Mouse (Mus musculus) ES-E14 (cell line): ENCODE measurements around the gene Vash1. TPM values are rescaled to one million over a fixed set of nuclear protein-coding genes. Genes with fewer than 3 reads are reported as not detected.

Source experiments
- DNase-seq: peaks from one replicate; pipeline ENCODE4 v3.0.0-alpha.2; 2013; ENCODE audit warnings: low read depth, low spot score
- H3K27ac ChIP-seq: 2 replicates; pipeline ENCODE4 v1.5.1; 2012; ENCODE audit warnings: low read depth, mild to moderate bottlenecking, low read length, moderate library complexity, mixed read lengths; ENCODE audit not compliant: poor library complexity, insufficient read depth, severe bottlenecking
- H3K36me3 ChIP-seq: 2 replicates; pipeline ENCODE4 v1.6.1; 2012; ENCODE audit warnings: mild to moderate bottlenecking, low read length, moderate library complexity, mixed read lengths; ENCODE audit not compliant: control insufficient read depth, poor library complexity, insufficient read depth, severe bottlenecking
- H3K4me1 ChIP-seq, 2 experiments: fragments of 150-350 bp in 1 of 2; sonication (generic) in 1 of 2; 2 replicates each; pipeline ENCODE4 v1.6.1; 2012; ENCODE audit warnings: low read length in 2 of 2, mild to moderate bottlenecking in 1 of 2, mixed read lengths in 1 of 2; ENCODE audit not compliant: control insufficient read depth in 2 of 2, insufficient read depth in 2 of 2, poor library complexity in 1 of 2
- H3K4me3 ChIP-seq, 2 experiments: fragments of 150-350 bp in 1 of 2; sonication (generic) in 1 of 2; 2 replicates each; pipeline ENCODE4 v1.5.1; 2012; ENCODE audit warnings: low read length in 2 of 2, low read depth in 1 of 2, mild to moderate bottlenecking in 1 of 2, mixed read lengths in 1 of 2; ENCODE audit not compliant: insufficient read depth in 1 of 2, poor library complexity in 1 of 2, severe bottlenecking in 1 of 2
- H3K9ac ChIP-seq: 2 replicates; pipeline ENCODE4 v1.6.1; 2012; ENCODE audit warnings: low read depth, mild to moderate bottlenecking, low read length, mixed read lengths; ENCODE audit not compliant: poor library complexity, insufficient read depth, severe bottlenecking
- H3K9me3 ChIP-seq: fragments of 150-350 bp; sonication (generic); 2 replicates; pipeline ENCODE4 v1.6.1; 2012; ENCODE audit warnings: low read depth, mild to moderate bottlenecking, low read length; ENCODE audit not compliant: control insufficient read depth, insufficient read depth
- CHD2 ChIP-seq: IDR thresholded peaks from 2 replicates; pipeline ENCODE4 v1.6.1; 2014; ENCODE audit warnings: mild to moderate bottlenecking, low read depth, low read length, inconsistent platforms
- HCFC1 ChIP-seq: IDR thresholded peaks from 2 replicates; pipeline ENCODE4 v1.6.1; 2012; ENCODE audit warnings: low read length, inconsistent platforms, borderline replicate concordance; ENCODE audit not compliant: insufficient read depth
- MAFK ChIP-seq: IDR thresholded peaks from 2 replicates; pipeline ENCODE4 v1.6.1; 2014; ENCODE audit warnings: mild to moderate bottlenecking, low read depth, low read length, inconsistent platforms; ENCODE audit not compliant: insufficient read depth
- ZC3H11A ChIP-seq: IDR thresholded peaks from 2 replicates; pipeline ENCODE4 v1.6.1; 2012; ENCODE audit warnings: low read depth, mild to moderate bottlenecking, inconsistent platforms, low read length, borderline replicate concordance
- ZNF384 ChIP-seq: IDR thresholded peaks from 2 replicates; pipeline ENCODE4 v1.6.1; 2012; ENCODE audit warnings: low read depth, low read length, inconsistent platforms
- in situ Hi-C, 2 experiments: fragments of 600-800 bp; cut with MboI; formaldehyde crosslinking; loops; one replicate each; pipeline ENCODE4 v1.15.1; 2025; ENCODE audit warnings: low sequenced_read_pairs in 2 of 2, inconsistent platforms in 1 of 2; ENCODE audit not compliant: unreplicated experiment in 2 of 2
- total RNA-seq: library from RNA; depleted of rRNA; stranded (reverse); fragments of 300-350 nt; gene quantifications from 2 replicates; pipeline ENCODE4 v1.2.3, GENCODE M21; 2012

Vash1 gene
- total RNA-seq, 1 experiment = 4.0 TPM

GRCm38 (mm10) chr12:86716962-86717361 lies 38.5 kb downstream of the Vash1 start:
- Histone ChIP-seq H3K27ac (no peak overlapping the region), H3K4me1 (no peaks in the 10 kb centered on the region), H3K9me3 (no peaks in the 10 kb centered on the region), H3K9ac (no peak overlapping the region), H3K4me3 (no peak overlapping the region), H3K36me3 (peaks cover 16% of the 10 kb centered on the region; the same call in 1 of the 2 replicates)
- TF ChIP-seq ZNF384 = no peak
- no peak for TF ChIP-seq ZC3H11A
- no peak for TF ChIP-seq CHD2
- no peak for TF ChIP-seq HCFC1
- no peak for TF ChIP-seq MAFK
- no peak for DNase-seq
- in situ Hi-C loops = no loop called here

- Histone ChIP-seq H3K9ac (no peak overlapping the region), H3K27ac (no peak overlapping the region), H3K9me3 (no peaks in the 10 kb centered on the region), H3K4me1 (peaks cover 0 to under 1% of the 10 kb centered on the region in 2 experiments; a peak in 1 of 4 replicates), H3K36me3 (peaks cover 16% of the 10 kb centered on the region; the same call in 1 of the 2 replicates), H3K4me3 (no peak overlapping the region)
- DNase-seq = no peak
- TF ChIP-seq ZC3H11A (no peak), CHD2 (no peak), HCFC1 (no peak), MAFK (no peak), ZNF384 (no peak)
- in situ Hi-C loops = no loop called here
These were observed 41.6 kb downstream of the Vash1 start for GRCm38 (mm10) chr12:86719961-86720639.

GRCm38 (mm10) chr12:86721453-86721852 lies 43.0 kb downstream of the Vash1 start:
- in situ Hi-C loops = no loop called here

GRCm38 (mm10) chr12:86724300-86724699 lies 45.8 kb downstream of the Vash1 start:
- Histone ChIP-seq H3K4me1 (peaks cover 0 to 2% of the 10 kb centered on the region in 2 experiments; a peak in 1 of 4 replicates), H3K9me3 (no peaks in the 10 kb centered on the region), H3K36me3 (peaks cover 11% of the 10 kb centered on the region; the same call in 1 of the 2 replicates), H3K27ac (no peak overlapping the region), H3K9ac (no peak overlapping the region), H3K4me3 (no peak overlapping the region)
- no peak for TF ChIP-seq CHD2
- no peak for TF ChIP-seq MAFK
- no peak for TF ChIP-seq HCFC1
- TF ChIP-seq ZNF384 = no peak
- no peak for TF ChIP-seq ZC3H11A
- in situ Hi-C loops = no loop called here
- no peak for DNase-seq

More at GRCm38 (mm10) chr12:86721453-86721852, 43.0 kb downstream of the Vash1 start:
- H3K36me3 ChIP-seq = peaks cover 13% of the 10 kb centered on the region; the same call in 1 of the 2 replicates
- peaks cover 0 to 2% of the 10 kb centered on the region in 2 experiments; a peak in 1 of 4 replicates for H3K4me1 ChIP-seq
- no peak overlapping the region for H3K4me3 ChIP-seq
- H3K27ac ChIP-seq = no peak overlapping the region
- H3K9me3 ChIP-seq = no peaks in the 10 kb centered on the region
- DNase-seq = no peak
- TF ChIP-seq CHD2 = no peak
- no peak for TF ChIP-seq ZNF384
- TF ChIP-seq HCFC1 = no peak
- no peak for TF ChIP-seq ZC3H11A
- no peak for TF ChIP-seq MAFK
- H3K9ac ChIP-seq = no peak overlapping the region
